Mouse (Mus musculus) heart, adult 2 months (tissue): ENCODE data around the gene Pfkfb4. TPM values are rescaled to one million over a fixed set of nuclear protein-coding genes. Genes with fewer than 3 reads are reported as not detected.

Experiments
- DNase-seq, 2 experiments: peaks; one replicate each; pipeline ENCODE4 v3.0.0; 2021
- H3K27ac ChIP-seq: fragments of 200-600 bp; 2 replicates; pipeline ENCODE4 v1.8.1; 2022
- H3K27me3 ChIP-seq: fragments of 200-500 bp; 2 replicates; pipeline ENCODE4 v1.6.1; 2012; ENCODE audit warnings: mild to moderate bottlenecking, low read length, inconsistent platforms, mixed read lengths; ENCODE audit not compliant: control insufficient read depth, insufficient read depth
- H3K36me3 ChIP-seq: fragments of 200-500 bp; 2 replicates; pipeline ENCODE4 v1.6.1; 2012; ENCODE audit warnings: low read length, inconsistent platforms; ENCODE audit not compliant: control insufficient read depth, insufficient read depth
- H3K4me1 ChIP-seq: fragments of 200-500 bp; 2 replicates; pipeline ENCODE4 v1.6.1; 2011; ENCODE audit warnings: low read length; ENCODE audit not compliant: control insufficient read depth, insufficient read depth
- H3K4me3 ChIP-seq: fragments of 200-600 bp; 2 replicates; pipeline ENCODE4 v1.8.1; 2022
- H3K79me2 ChIP-seq: fragments of 200-500 bp; replicated peaks from 2 replicates; pipeline ENCODE4 v1.6.1; 2012; ENCODE audit warnings: mild to moderate bottlenecking, inconsistent platforms, low read length, moderate library complexity, mixed read lengths; ENCODE audit not compliant: control insufficient read depth, insufficient read depth
- H3K9ac ChIP-seq: fragments of 200-500 bp; 2 replicates; pipeline ENCODE4 v1.6.1; 2012; ENCODE audit warnings: low read depth, mild to moderate bottlenecking, control low read depth, inconsistent platforms, low read length, mixed read lengths
- CTCF ChIP-seq: fragments of 200-600 bp; IDR thresholded peaks from 2 replicates; pipeline ENCODE4 v1.8.1; 2022; ENCODE audit warnings: antibody characterized with exemption, mild to moderate bottlenecking, moderate library complexity
- EP300 ChIP-seq: fragments of 200-500 bp; IDR thresholded peaks from 2 replicates; pipeline ENCODE4 v1.6.1; 2011; ENCODE audit warnings: low read depth, low read length, control low read depth; ENCODE audit not compliant: insufficient read depth
- POLR2A ChIP-seq: fragments of 200-500 bp; IDR thresholded peaks from 2 replicates; pipeline ENCODE4 v1.6.1; 2011; ENCODE audit warnings: mild to moderate bottlenecking, low read depth, low read length, control low read depth; ENCODE audit not compliant: insufficient read depth
- WGBS: fragments of 180-500 bp; shearing (Covaris S2); methylation state at CpG from one replicate; pipeline ENCODE4 v1.1.7; 2018; 5-methylcytosine and 5-hydroxymethylcytosine counted together
- intact Hi-C: fragments of 180-260 bp; cut with DNase I; formaldehyde crosslinking; loops from one replicate; pipeline ENCODE4 v1.15.1; 2025
- polyA plus RNA-seq: library from polyadenylated mRNA; depleted of rRNA; stranded (reverse); fragments of >200 nt; gene quantifications from 2 replicates; pipeline ENCODE4 v1.2.3, GENCODE M21; 2012
- total RNA-seq, 2 experiments: library from RNA; stranded (reverse); gene quantifications; 2 replicates each; pipeline ENCODE4 v1.2.3; 2021

The Pfkfb4 gene
- total and polyA plus RNA-seq, 3 experiments: 1.3 to 7.3 (median 1.9) TPM

DNA sequence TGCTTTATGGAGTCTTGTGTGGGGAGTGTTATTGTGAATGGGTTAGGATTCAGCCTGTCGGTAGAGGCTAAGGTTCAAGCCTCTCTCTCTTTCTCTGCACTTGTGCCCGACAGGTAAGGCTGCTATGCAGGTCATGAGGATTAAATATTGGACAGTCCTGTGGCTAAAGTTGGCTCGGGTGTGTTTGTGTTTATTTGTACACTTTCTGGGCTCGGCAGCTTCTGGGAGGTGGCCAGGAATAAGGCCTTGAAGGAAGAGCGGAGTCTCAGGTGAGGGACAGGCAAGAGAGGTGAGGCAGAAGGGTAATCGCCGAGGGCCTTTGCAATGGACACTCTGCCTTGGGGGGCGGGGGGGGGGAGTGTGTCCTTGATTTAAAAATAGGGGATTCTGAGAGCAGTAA lies 48.6 kb downstream of the Pfkfb4 start:
- Histone ChIP-seq H3K4me3 (peak overlapping the region; percentile 83), H3K27ac (peak overlapping the region; percentile 97), H3K36me3 (peaks cover 2% of the 10 kb centered on the region; the same call in 1 of the 2 replicates), H3K4me1 (peaks cover 17% of the 10 kb centered on the region), H3K27me3 (no peaks in the 10 kb centered on the region), H3K9ac (peak overlapping the region; percentile 39), H3K79me2 (no peaks in the 10 kb centered on the region)
- DNase-seq: no peak
- WGBS: 53% methylated on average over 8 of the region's 8 CpGs
- no peak for TF ChIP-seq EP300
- no peak for TF ChIP-seq CTCF
- no peak for TF ChIP-seq POLR2A
- intact Hi-C loops: no loop called here

DNA sequence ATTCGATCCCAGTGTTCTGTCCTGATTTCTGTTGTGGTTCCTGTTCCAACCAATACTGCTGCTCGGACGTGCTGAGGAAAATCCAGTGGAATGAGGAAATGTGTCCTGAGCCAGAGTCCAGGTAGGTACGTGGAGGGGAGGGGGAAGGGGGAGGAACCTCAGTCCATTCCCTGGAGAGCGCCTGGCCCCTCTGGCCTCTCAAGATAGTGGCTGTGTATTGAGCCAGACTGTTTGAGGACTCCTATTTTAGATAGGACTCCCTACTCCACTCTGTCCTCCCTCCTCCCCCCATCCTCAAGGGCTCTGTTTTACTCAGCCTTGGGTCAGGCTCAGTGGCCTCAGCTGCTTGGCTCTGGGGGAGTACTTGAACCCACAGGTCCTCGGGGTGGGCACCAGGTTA lies 49.3 kb downstream of the Pfkfb4 start:
- peak overlapping the region; percentile 39 for H3K9ac ChIP-seq

DNA sequence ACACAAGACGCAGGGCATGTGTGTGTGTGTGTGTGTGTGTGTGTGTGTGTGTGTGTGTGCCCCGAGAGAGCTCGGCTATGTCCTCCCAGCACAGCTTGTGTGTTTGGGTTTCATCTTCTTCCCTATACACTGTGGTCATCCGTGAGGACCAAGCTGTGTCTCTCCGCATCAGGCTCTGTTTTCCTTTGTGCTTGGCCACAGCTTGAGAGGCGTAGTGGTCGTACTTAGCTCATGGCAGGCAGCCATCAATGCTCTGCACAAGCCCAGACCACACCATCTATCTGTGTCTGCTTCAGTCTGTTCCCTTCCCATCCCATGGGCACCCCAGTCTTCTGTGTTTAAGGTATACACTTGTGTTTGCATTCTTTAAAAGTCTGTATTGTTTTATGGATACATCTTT lies 49.8 kb downstream of the Pfkfb4 start:
- no peak overlapping the region for H3K4me3 ChIP-seq
- no peak overlapping the region for H3K27ac ChIP-seq
- intact Hi-C loops: no loop called here
- H3K79me2 ChIP-seq: no peaks in the 10 kb centered on the region
- H3K9ac ChIP-seq: peak overlapping the region; percentile 39
- DNase-seq: peak in 1 of 2 experiments; percentile 19
- TF ChIP-seq POLR2A (no peak), CTCF (no peak)
- peaks cover 17% of the 10 kb centered on the region for H3K4me1 ChIP-seq
- H3K36me3 ChIP-seq: peaks cover 2% of the 10 kb centered on the region; the same call in 1 of the 2 replicates
- H3K27me3 ChIP-seq: no peaks in the 10 kb centered on the region
- WGBS: 26% methylated on average over 7 of the region's 7 CpGs

More for the DNA sequence above, 49.3 kb downstream of the Pfkfb4 start:
- Histone ChIP-seq H3K4me1 (peaks cover 17% of the 10 kb centered on the region), H3K36me3 (peaks cover 2% of the 10 kb centered on the region; the same call in 1 of the 2 replicates), H3K4me3 (peak overlapping the region; percentile 16), H3K27ac (peak overlapping the region; percentile 12; the same call in 1 of the 2 replicates), H3K27me3 (no peaks in the 10 kb centered on the region), H3K79me2 (no peaks in the 10 kb centered on the region)
- WGBS: 19% methylated on average over 6 of the region's 6 CpGs
- intact Hi-C loops: no loop called here
- TF ChIP-seq POLR2A (no peak), CTCF (no peak), EP300 (no peak)
- peak in 1 of 2 experiments; percentile 21 for DNase-seq

DNA sequence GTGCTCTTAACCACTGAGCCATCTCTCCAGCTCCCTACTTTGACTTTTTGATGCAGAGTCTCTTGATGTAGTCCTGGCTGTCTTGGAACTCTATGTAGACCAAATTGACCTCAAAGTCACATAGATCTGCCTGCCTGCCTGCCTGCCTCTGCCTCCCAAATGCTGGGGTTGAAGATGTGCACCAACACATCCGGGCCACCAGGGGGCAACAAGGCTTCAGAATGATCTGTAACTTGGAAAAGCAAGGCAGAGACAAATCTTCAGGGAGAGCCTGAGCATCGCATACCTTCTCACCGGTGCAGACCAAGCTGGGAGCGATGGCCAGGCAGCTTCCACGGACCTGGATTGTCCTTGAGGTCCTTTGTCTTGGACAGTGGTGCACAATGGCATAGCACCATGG lies 54.7 kb downstream of the Pfkfb4 start:
- 35% methylated on average over 5 of the region's 5 CpGs for WGBS
- H3K27ac ChIP-seq: no peak overlapping the region
- H3K4me3 ChIP-seq: no peak overlapping the region
- intact Hi-C loops: no loop called here
- no peaks in the 10 kb centered on the region for H3K79me2 ChIP-seq
- TF ChIP-seq CTCF (peak; percentile 83), POLR2A (no peak), EP300 (0 out of 2 replicates have a peak, but pooled peaks have one; percentile 18)
- H3K4me1 ChIP-seq: peaks cover 2% of the 10 kb centered on the region
- H3K9ac ChIP-seq: no peak overlapping the region
- DNase-seq: peak; percentile 68 to 71
- peaks cover 2% of the 10 kb centered on the region; the same call in 1 of the 2 replicates for H3K36me3 ChIP-seq
- no peaks in the 10 kb centered on the region for H3K27me3 ChIP-seq

DNA sequence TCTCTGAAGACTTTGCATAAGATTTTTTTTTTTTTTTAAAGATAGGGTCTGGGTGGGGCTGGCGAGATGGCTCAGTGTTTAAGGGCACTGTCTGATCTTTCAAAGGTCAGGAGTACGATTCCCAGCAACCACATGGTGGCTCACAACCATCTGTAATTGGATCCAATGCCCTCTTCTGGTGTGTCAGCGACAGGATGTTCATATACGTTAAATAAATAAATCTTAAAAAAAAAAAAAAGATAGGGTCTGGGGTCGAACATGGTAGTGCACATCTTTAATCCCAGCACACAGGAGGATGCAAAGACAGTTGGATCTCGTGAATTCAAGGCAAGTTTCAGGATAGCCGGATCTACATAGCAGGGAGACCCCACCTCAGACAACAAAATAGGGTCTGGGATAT lies 57.7 kb downstream of the Pfkfb4 start:
- no peaks in the 10 kb centered on the region for H3K36me3 ChIP-seq
- WGBS: 75% methylated on average over 7 of the region's 7 CpGs
- no peaks in the 10 kb centered on the region for H3K27me3 ChIP-seq
- TF ChIP-seq POLR2A: no peak
- no peak for TF ChIP-seq EP300
- TF ChIP-seq CTCF: no peak
- H3K27ac ChIP-seq: no peak overlapping the region
- no peaks in the 10 kb centered on the region; the same call in 1 of the 2 replicates for H3K79me2 ChIP-seq
- H3K4me1 ChIP-seq: peaks cover under 1% of the 10 kb centered on the region
- H3K4me3 ChIP-seq: no peak overlapping the region
- intact Hi-C loops: no loop called here
- no peak overlapping the region for H3K9ac ChIP-seq
- peak in 1 of 2 experiments; percentile 6 for DNase-seq

DNA sequence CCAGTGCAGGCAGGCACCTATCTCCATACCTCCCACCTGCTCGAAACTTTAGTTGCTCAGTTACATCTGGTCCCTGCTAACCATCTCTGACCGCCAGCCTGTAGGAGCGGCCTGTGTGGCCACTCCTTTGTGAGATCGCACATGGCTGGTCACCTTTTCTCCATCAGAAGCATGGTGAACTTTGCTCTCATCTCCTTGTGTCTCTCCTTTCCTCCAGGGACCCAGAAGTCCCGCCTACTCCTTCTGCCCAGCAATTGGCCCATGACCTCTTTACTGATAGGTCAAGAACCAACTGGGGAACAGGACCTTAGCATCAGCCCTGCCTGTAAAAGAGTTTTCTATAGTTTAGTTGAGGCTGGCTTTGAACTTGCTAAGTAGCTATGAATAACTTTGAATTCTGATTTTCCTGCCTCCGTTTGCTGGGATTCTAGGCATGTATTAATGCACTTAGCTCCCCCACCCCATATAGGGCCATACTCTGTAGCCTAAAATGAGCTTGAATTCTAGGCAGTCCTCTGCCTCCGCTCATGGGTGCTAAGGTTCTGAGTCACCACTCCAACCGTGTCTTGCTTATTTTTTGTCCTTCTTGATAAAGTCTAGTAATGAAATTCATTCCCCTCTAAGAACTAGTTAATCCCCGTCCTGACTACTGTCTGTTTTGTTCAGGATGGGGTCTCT lies 58.6 kb downstream of the Pfkfb4 start:
- Histone ChIP-seq H3K36me3 (no peaks in the 10 kb centered on the region), H3K79me2 (no peaks in the 10 kb centered on the region; the same call in 1 of the 2 replicates), H3K27ac (no peak overlapping the region), H3K27me3 (no peaks in the 10 kb centered on the region), H3K4me3 (no peak overlapping the region), H3K9ac (no peak overlapping the region), H3K4me1 (peaks cover 2% of the 10 kb centered on the region)
- peak in 1 of 2 experiments; percentile 15 for DNase-seq
- intact Hi-C loops: no loop called here
- 81% methylated on average over 9 of the region's 9 CpGs for WGBS
- TF ChIP-seq POLR2A (no peak), EP300 (no peak), CTCF (no peak)
